Mouse (Mus musculus): ENCODE measurements at regions not wholly inside any gene's neighbourhood (a gene's known extent, or its start where the extent isn't known, plus 50 kb on each side); places are given as distances from the start of the nearest gene placed in this dataset.

DNA sequence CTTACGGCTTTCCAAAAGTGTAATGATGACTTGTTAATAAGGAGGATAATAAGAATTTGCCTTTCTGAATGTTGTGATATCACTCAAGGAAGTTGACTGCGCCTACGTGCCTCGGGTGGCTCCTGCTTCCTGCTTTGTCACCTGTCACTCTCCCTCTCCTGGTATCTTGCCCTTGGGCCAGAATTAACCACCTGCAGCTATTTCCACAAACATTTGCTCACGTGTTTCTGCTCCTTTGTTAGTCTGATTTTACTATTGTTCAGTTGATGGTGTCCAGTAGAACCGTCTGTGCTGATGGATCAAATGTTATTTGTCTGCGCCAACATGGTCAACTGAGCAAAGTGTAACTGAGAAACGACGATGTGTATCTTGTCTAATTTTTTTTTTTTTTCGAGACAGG lies 193.4 kb upstream of the Prdm1 start:
- no peak overlapping the region for H3K9ac ChIP-seq (ENCODE audit: low read depth, low read length)
- DNase-seq (ENCODE audit: low spot score) = no peak
- no peaks in the 10 kb centered on the region for H3K4me1 ChIP-seq (replicated peaks; ENCODE audit: control insufficient read depth, insufficient read depth, low read length)
- no peak overlapping the region for H3K4me2 ChIP-seq
- H3K27me3 ChIP-seq (replicated peaks; ENCODE audit: control insufficient read depth, insufficient read depth, low read length) = no peaks in the 10 kb centered on the region
- 81% methylated on average over 10 of the region's 10 CpGs for WGBS
- no peaks in the 10 kb centered on the region for H3K9me3 ChIP-seq (ENCODE audit: control insufficient read depth, low read length)
- no peaks in the 10 kb centered on the region for H3K36me3 ChIP-seq (ENCODE audit: control insufficient read depth, insufficient read depth, low read length)
- no peak overlapping the region for H3K27ac ChIP-seq (ENCODE audit: low read depth, low read length)
- H3K4me3 ChIP-seq (ENCODE audit: low read depth, low read length) = no peak overlapping the region
- no peak for ATAC-seq (replicated peaks; ENCODE audit: low FRiP score)

DNA sequence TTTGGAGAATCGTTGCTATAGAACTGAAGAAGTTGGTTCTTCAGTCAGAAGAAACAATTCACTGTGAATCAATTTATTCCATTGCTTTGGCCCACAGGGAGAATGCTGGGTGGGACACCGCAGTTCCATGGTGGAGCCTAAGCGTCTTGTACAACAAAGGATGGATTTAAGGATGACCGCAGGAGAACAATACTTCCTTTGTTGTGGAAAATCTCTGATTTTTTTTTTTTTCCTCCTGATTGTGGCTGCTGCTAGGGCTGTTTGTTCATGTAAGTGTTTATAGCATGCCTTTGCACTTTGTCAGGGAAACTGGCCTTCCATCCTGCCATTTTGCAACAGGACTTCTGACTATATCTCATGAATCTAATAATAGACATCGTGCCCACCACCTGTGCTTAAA lies 188.3 kb upstream of the Prdm1 start:
- no peak overlapping the region for H3K4me2 ChIP-seq
- no peaks in the 10 kb centered on the region for H3K36me3 ChIP-seq (ENCODE audit: control insufficient read depth, insufficient read depth, low read length)
- no peaks in the 10 kb centered on the region for H3K27me3 ChIP-seq (replicated peaks; ENCODE audit: control insufficient read depth, insufficient read depth, low read length)
- no peak overlapping the region for H3K27ac ChIP-seq (ENCODE audit: low read depth, low read length)
- H3K4me3 ChIP-seq (ENCODE audit: low read depth, low read length) = no peak overlapping the region
- no peak for ATAC-seq (replicated peaks; ENCODE audit: low FRiP score)
- no peaks in the 10 kb centered on the region for H3K9me3 ChIP-seq (ENCODE audit: control insufficient read depth, low read length)
- H3K9ac ChIP-seq (ENCODE audit: low read depth, low read length) = no peak overlapping the region
- H3K4me1 ChIP-seq (replicated peaks; ENCODE audit: control insufficient read depth, insufficient read depth, low read length) = no peaks in the 10 kb centered on the region
- 93% methylated on average over 5 of the region's 5 CpGs for WGBS
- DNase-seq (ENCODE audit: low spot score) = no peak

DNA sequence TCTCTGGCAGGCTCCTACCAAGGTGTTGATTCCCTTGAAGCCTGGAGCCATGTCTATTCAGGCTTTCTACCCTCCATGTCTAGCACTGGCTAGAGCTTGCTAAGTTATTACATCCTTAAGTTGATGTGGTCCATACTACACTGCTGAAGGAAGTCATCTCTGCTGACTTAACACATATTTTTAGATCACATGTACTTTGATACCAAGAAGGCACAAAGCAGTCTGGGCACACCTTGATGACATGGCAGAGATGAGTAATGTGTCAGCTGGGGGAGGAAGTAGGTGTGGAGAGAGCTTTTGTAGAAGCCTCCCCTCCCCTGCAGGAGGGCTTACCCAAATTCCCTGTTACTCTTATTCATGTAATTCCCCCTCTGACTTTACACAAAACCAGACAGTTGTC lies 187.6 kb upstream of the Prdm1 start:
- no peaks in the 10 kb centered on the region for H3K27me3 ChIP-seq (replicated peaks; ENCODE audit: control insufficient read depth, insufficient read depth, low read length)
- ATAC-seq (replicated peaks; ENCODE audit: low FRiP score) = no peak
- H3K9me3 ChIP-seq (ENCODE audit: control insufficient read depth, low read length) = no peaks in the 10 kb centered on the region

DNA sequence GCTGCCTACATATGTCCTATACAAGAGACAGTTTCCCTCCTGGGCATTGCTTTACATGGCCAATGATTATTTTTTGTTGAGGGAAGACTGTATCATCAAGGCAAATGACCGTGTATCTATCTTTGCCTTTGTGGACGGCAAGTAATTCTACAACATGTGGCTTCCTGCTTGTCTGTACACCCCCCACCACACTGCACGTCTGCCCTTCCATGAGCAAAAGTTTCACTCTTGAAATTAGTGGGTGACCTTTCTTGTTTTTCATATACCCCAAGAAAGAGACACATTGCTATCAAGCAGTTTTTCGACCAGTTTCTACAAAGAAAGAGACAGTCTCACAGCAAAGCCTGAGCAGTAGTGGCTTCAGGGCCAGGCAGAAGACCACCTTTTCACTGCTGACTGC lies 180.5 kb upstream of the Prdm1 start:
- WGBS = 76% methylated on average over 4 of the region's 4 CpGs
- H3K9me3 ChIP-seq (ENCODE audit: control insufficient read depth, low read length) = no peaks in the 10 kb centered on the region
- H3K9ac ChIP-seq (ENCODE audit: low read depth, low read length) = no peak overlapping the region
- no peaks in the 10 kb centered on the region for H3K36me3 ChIP-seq (ENCODE audit: control insufficient read depth, insufficient read depth, low read length)
- no peak overlapping the region for H3K4me2 ChIP-seq
- H3K27ac ChIP-seq (ENCODE audit: low read depth, low read length) = no peak overlapping the region
- no peaks in the 10 kb centered on the region for H3K4me1 ChIP-seq (replicated peaks; ENCODE audit: control insufficient read depth, insufficient read depth, low read length)
- H3K4me3 ChIP-seq (ENCODE audit: low read depth, low read length) = no peak overlapping the region
- no peak for ATAC-seq (replicated peaks; ENCODE audit: low FRiP score)
- no peaks in the 10 kb centered on the region for H3K27me3 ChIP-seq (replicated peaks; ENCODE audit: control insufficient read depth, insufficient read depth, low read length)
- no peak for DNase-seq (ENCODE audit: low spot score)

More for the DNA sequence above, 187.6 kb upstream of the Prdm1 start:
- Histone ChIP-seq H3K4me3 (ENCODE audit: low read depth, low read length) (no peak overlapping the region), H3K4me1 (replicated peaks; ENCODE audit: control insufficient read depth, insufficient read depth, low read length) (no peaks in the 10 kb centered on the region), H3K4me2 (no peak overlapping the region), H3K27ac (ENCODE audit: low read depth, low read length) (no peak overlapping the region), H3K36me3 (ENCODE audit: control insufficient read depth, insufficient read depth, low read length) (no peaks in the 10 kb centered on the region), H3K9ac (ENCODE audit: low read depth, low read length) (no peak overlapping the region)
- DNase-seq (ENCODE audit: low spot score) = no peak

DNA sequence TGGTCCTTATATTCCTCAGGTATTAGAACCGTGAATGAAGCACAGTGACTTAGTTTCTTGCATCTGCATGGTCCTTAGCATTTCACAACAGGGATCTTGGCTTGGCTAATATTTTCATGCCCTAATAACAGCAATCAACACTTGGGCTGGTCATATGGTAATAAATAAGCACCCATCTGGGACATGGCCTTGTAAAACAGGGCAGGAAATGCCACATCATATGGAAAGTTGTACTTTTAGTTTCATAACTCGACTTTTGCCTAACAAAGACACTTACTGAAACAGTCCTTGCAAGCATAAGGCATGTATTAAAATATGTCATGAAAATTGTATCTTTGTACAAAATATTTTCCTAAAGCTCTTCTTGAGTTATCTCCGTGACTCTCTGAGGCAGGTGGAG lies 175.8 kb upstream of the Prdm1 start:
- Histone ChIP-seq H3K27me3 (replicated peaks; ENCODE audit: control insufficient read depth, insufficient read depth, low read length) (no peaks in the 10 kb centered on the region), H3K4me2 (no peak overlapping the region), H3K27ac (ENCODE audit: low read depth, low read length) (no peak overlapping the region), H3K9me3 (ENCODE audit: control insufficient read depth, low read length) (no peaks in the 10 kb centered on the region), H3K9ac (ENCODE audit: low read depth, low read length) (no peak overlapping the region), H3K4me1 (replicated peaks; ENCODE audit: control insufficient read depth, insufficient read depth, low read length) (no peaks in the 10 kb centered on the region), H3K36me3 (ENCODE audit: control insufficient read depth, insufficient read depth, low read length) (no peaks in the 10 kb centered on the region), H3K4me3 (ENCODE audit: low read depth, low read length) (no peak overlapping the region)
- 81% methylated on average over 3 of the region's 3 CpGs for WGBS
- DNase-seq (ENCODE audit: low spot score) (no peak), ATAC-seq (replicated peaks; ENCODE audit: low FRiP score) (no peak)

DNA sequence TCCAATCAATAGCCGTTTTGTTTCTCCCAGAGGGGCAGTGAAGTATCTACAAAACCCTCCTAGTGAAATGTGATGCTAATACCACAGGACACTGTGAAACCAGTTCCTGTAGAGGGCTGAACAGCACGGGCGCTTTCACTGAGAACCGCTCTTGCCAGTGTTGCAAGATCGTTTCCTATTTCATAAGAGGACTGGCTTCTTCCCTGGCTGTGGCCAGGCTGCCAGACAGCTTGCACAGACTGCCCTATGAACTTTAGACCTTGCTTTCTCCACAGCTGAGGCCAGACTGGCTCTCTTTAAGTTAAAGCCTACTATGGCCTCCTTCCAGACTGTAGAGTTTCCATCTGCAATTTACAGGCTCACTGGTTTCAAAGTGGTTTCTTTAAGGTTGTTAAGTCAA lies 173.8 kb upstream of the Prdm1 start:
- 61% methylated on average over 5 of the region's 5 CpGs for WGBS
- DNase-seq (ENCODE audit: low spot score) = no peak
- H3K27me3 ChIP-seq (replicated peaks; ENCODE audit: control insufficient read depth, insufficient read depth, low read length) = no peaks in the 10 kb centered on the region
- H3K9me3 ChIP-seq (ENCODE audit: control insufficient read depth, low read length) = no peaks in the 10 kb centered on the region
- 0 out of 2 replicates have a peak, but pooled peaks have one; percentile 23 for ATAC-seq (replicated peaks; ENCODE audit: low FRiP score)
- no peaks in the 10 kb centered on the region for H3K36me3 ChIP-seq (ENCODE audit: control insufficient read depth, insufficient read depth, low read length)
- H3K9ac ChIP-seq (ENCODE audit: low read depth, low read length) = no peak overlapping the region
- no peaks in the 10 kb centered on the region for H3K4me1 ChIP-seq (replicated peaks; ENCODE audit: control insufficient read depth, insufficient read depth, low read length)
- no peak overlapping the region for H3K4me2 ChIP-seq
- H3K4me3 ChIP-seq (ENCODE audit: low read depth, low read length) = no peak overlapping the region
- no peak overlapping the region for H3K27ac ChIP-seq (ENCODE audit: low read depth, low read length)

DNA sequence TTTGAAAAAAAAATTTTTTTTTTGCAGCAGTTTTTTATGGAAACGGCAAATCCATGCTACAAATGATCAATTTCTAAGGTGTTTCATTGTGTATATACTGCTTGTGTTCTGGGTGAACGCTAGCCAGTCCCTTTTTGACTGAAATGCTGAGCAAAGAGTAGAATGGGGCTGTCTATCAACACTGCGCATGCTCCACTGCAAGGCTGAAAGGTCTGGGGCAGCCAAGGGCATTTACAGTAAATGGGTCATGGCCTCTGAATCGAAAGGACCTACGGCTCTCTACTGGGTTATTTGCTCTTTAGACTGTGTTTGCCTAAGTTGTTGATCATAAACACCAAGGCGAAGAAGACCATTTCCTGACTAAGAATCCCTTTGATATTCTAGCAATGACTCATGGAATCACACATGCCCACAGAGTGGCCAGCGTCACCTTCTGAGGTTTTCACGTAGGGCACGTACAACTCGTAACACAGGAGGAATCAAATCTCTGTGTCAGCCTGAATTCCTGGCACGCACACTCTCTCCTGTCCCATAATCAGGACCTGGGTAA lies 171.8 kb upstream of the Prdm1 start:
- Histone ChIP-seq H3K27me3 (replicated peaks; ENCODE audit: control insufficient read depth, insufficient read depth, low read length) (no peaks in the 10 kb centered on the region), H3K4me2 (no peak overlapping the region), H3K4me1 (replicated peaks; ENCODE audit: control insufficient read depth, insufficient read depth, low read length) (no peaks in the 10 kb centered on the region), H3K27ac (ENCODE audit: low read depth, low read length) (no peak overlapping the region), H3K9me3 (ENCODE audit: control insufficient read depth, low read length) (no peaks in the 10 kb centered on the region), H3K9ac (ENCODE audit: low read depth, low read length) (no peak overlapping the region), H3K36me3 (ENCODE audit: control insufficient read depth, insufficient read depth, low read length) (no peaks in the 10 kb centered on the region), H3K4me3 (ENCODE audit: low read depth, low read length) (no peak overlapping the region)
- WGBS = 80% methylated on average over 11 of the region's 11 CpGs
- ATAC-seq (replicated peaks; ENCODE audit: low FRiP score) = no peak; the same call in 1 of the 2 replicates
- DNase-seq (ENCODE audit: low spot score) = no peak

DNA sequence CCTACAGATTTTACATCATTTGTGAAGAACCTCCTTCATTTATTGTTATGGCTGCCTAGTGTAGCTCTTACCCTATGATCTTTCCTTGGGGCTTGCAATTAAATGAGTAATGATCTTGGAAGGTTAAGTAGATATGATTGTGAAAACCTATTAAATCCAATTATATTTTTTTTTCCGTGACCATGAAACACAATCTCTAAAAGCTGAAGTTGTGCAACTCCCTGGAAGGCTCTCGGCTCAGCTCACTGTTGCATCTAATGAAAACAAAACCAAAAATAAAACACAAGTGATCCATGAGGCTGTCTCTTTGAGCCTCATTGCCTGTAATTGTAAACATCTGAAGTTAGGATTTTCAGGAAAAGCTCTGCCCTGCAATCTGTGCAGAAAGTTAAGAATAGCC lies 169.7 kb upstream of the Prdm1 start:
- no peaks in the 10 kb centered on the region for H3K4me1 ChIP-seq (replicated peaks; ENCODE audit: control insufficient read depth, insufficient read depth, low read length)
- no peaks in the 10 kb centered on the region for H3K27me3 ChIP-seq (replicated peaks; ENCODE audit: control insufficient read depth, insufficient read depth, low read length)
- DNase-seq (ENCODE audit: low spot score) = no peak
- 80% methylated on average over 2 of the region's 2 CpGs for WGBS
- H3K9ac ChIP-seq (ENCODE audit: low read depth, low read length) = no peak overlapping the region
- H3K4me3 ChIP-seq (ENCODE audit: low read depth, low read length) = no peak overlapping the region
- no peaks in the 10 kb centered on the region for H3K9me3 ChIP-seq (ENCODE audit: control insufficient read depth, low read length)
- H3K27ac ChIP-seq (ENCODE audit: low read depth, low read length) = no peak overlapping the region
- no peak overlapping the region for H3K4me2 ChIP-seq
- no peak for ATAC-seq (replicated peaks; ENCODE audit: low FRiP score)
- no peaks in the 10 kb centered on the region for H3K36me3 ChIP-seq (ENCODE audit: control insufficient read depth, insufficient read depth, low read length)

DNA sequence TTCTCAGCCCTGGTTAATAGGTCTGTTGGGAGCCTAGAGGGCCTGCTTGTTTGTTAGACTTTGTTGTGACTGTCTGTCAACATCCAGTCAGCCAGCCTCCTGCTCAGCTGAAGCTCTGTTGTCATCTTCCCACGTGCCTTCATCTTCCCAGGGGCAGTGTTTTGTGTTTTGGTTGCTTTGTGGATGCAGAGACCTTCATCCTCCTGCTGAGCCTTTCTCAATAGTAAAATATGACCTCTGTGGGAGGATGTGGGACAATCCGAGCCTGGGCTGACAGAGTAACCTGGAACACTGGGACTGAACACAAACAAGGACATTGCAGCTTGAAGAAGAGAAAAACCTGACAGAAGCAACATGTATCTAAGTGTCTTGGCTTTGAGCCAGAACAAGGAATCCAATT lies 168.7 kb upstream of the Prdm1 start:
- Histone ChIP-seq H3K27ac (ENCODE audit: low read depth, low read length) (no peak overlapping the region), H3K9me3 (ENCODE audit: control insufficient read depth, low read length) (no peaks in the 10 kb centered on the region), H3K9ac (ENCODE audit: low read depth, low read length) (no peak overlapping the region), H3K4me1 (replicated peaks; ENCODE audit: control insufficient read depth, insufficient read depth, low read length) (no peaks in the 10 kb centered on the region), H3K36me3 (ENCODE audit: control insufficient read depth, insufficient read depth, low read length) (no peaks in the 10 kb centered on the region), H3K4me3 (ENCODE audit: low read depth, low read length) (no peak overlapping the region), H3K27me3 (replicated peaks; ENCODE audit: control insufficient read depth, insufficient read depth, low read length) (no peaks in the 10 kb centered on the region), H3K4me2 (no peak overlapping the region)
- WGBS = 55% methylated on average over 2 of the region's 2 CpGs
- DNase-seq (ENCODE audit: low spot score) (no peak), ATAC-seq (replicated peaks; ENCODE audit: low FRiP score) (no peak)

Data from liver, embryonic 11.5 days (tissue).